Mouse (Mus musculus) forebrain, embryonic 11.5 days (tissue): ENCODE measurements at regions not wholly inside any gene's neighbourhood (a gene's known extent, or its start where the extent isn't known, plus 50 kb on each side); places are given as distances from the start of the nearest gene placed in this dataset.

ENCODE experiments used
- ATAC-seq: fragments of 200-750 bp; cut with Nextera tagmentation; replicated peaks from 2 replicates; pipeline ENCODE4 v1.8.0; 2017; ENCODE audit warnings: moderate TSS enrichment; ENCODE audit not compliant: low FRiP score
- DNase-seq: peaks from one replicate; pipeline ENCODE4 v3.0.0-alpha.2; 2017; ENCODE audit warnings: low spot score
- H3K27ac ChIP-seq: fragments of 300-500 bp; sonication (generic); 2 replicates; pipeline ENCODE4 v1.5.1; 2014; ENCODE audit warnings: low read depth, low read length
- H3K27me3 ChIP-seq: fragments of 300-500 bp; sonication (generic); 2 replicates; pipeline ENCODE4 v1.6.1; 2014; ENCODE audit warnings: mild to moderate bottlenecking, low read length, mixed read lengths; ENCODE audit not compliant: control insufficient read depth, insufficient read depth
- H3K36me3 ChIP-seq: fragments of 300-500 bp; sonication (generic); 2 replicates; pipeline ENCODE4 v1.6.1; 2014; ENCODE audit warnings: mild to moderate bottlenecking, low read length, moderate library complexity, mixed read lengths; ENCODE audit not compliant: control insufficient read depth, insufficient read depth
- H3K4me1 ChIP-seq: fragments of 300-500 bp; sonication (generic); replicated peaks from 2 replicates; pipeline ENCODE4 v1.6.1; 2014; ENCODE audit warnings: low read length, mixed read lengths; ENCODE audit not compliant: control insufficient read depth, insufficient read depth
- H3K4me2 ChIP-seq: fragments of 300-500 bp; sonication (generic); 2 replicates; pipeline ENCODE4 v1.6.1; 2014; ENCODE audit warnings: low read depth, mild to moderate bottlenecking, low read length, moderate library complexity, mixed read lengths; ENCODE audit not compliant: severe bottlenecking
- H3K4me3 ChIP-seq: fragments of 300-500 bp; sonication (generic); 2 replicates; pipeline ENCODE4 v1.5.1; 2014; ENCODE audit warnings: low read depth, low read length
- H3K9ac ChIP-seq: fragments of 300-500 bp; sonication (generic); 2 replicates; pipeline ENCODE4 v1.6.1; 2014; ENCODE audit warnings: low read length
- H3K9me3 ChIP-seq: fragments of 300-500 bp; sonication (generic); 2 replicates; pipeline ENCODE4 v1.6.1; 2016; ENCODE audit warnings: low read length, mixed read lengths; ENCODE audit not compliant: control insufficient read depth
- WGBS: fragments of 180-500 bp; shearing (Covaris S2); extraction: QIAGEN DNeasy Blood & Tissue Kit; methylation state at CpG from one replicate; pipeline ENCODE4 v1.1.7; 2014; 5-methylcytosine and 5-hydroxymethylcytosine counted together

DNA sequence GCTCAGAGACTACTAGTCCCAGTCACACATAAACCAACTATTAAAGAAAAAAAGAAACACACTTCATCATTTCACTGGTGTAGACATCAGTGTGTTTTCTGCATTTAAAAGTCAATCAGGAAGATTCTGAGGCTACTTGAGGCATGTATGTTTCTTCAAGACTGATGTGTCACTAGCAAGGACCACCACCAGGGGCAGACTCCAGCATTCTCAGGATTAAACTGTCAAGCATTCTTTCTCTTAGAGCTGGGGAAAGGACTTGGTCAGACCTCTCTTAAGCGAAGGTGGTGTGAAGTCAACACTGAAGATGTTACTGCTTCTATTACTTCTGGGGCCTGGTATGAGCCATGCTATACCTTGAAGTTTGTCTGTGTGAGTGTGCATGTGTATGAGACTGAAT lies 114.1 kb upstream of the Try4 start:
- Histone ChIP-seq H3K27me3 (no peaks in the 10 kb centered on the region), H3K36me3 (no peaks in the 10 kb centered on the region), H3K4me3 (no peak overlapping the region), H3K4me2 (no peak overlapping the region), H3K4me1 (no peaks in the 10 kb centered on the region), H3K9ac (no peak overlapping the region), H3K27ac (no peak overlapping the region), H3K9me3 (no peaks in the 10 kb centered on the region)
- no peak for DNase-seq
- WGBS, result 76% methylated on average over 1 of the region's 1 CpGs
- no peak for ATAC-seq

DNA sequence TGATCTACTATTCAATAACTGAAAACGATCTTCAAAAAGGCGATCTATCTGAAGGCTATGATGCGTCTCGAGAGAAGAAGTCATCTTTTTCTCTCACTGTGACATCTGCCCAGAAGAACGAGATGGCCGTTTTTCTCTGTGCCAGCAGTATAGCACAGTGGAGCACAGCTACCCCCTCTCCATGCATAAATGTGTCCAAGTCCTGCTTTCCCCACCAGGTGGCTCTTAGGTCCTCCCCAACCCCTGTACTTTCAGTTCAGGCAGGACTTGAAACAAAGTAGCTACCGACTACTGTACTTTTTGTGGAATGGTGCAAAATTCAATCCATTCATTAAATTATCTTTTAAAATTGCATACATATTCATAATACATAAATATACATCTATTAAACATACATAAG lies 123.2 kb upstream of the Try4 start:
- Histone ChIP-seq H3K4me2 (no peak overlapping the region), H3K4me3 (no peak overlapping the region), H3K4me1 (no peaks in the 10 kb centered on the region), H3K9ac (no peak overlapping the region), H3K27me3 (no peaks in the 10 kb centered on the region), H3K27ac (no peak overlapping the region), H3K36me3 (no peaks in the 10 kb centered on the region), H3K9me3 (no peaks in the 10 kb centered on the region)
- ATAC-seq, result no peak
- 87% methylated on average over 7 of the region's 7 CpGs for WGBS
- no peak for DNase-seq

DNA sequence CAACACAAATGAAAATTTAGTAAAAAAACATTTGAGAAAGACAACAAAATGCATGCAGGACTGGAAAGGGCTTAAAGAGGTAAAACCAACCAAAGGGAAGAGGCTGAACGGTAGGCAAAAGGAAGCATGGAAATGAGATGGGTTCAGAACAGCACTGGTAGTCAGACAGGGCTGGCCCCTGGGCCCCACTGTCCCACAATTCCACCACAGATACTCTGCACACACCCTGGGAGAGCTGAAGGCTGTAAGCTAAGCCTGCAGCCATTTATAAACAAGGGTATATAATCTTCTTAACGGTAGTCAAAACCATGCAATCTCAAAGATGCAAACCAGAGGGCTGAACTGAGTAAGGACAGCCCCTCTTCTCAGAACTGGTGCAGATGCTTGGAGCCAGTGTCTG lies 124.0 kb upstream of the Try4 start:
- no peak for DNase-seq
- Histone ChIP-seq H3K9ac (no peak overlapping the region), H3K4me3 (no peak overlapping the region), H3K4me1 (no peaks in the 10 kb centered on the region), H3K36me3 (no peaks in the 10 kb centered on the region), H3K27me3 (no peaks in the 10 kb centered on the region), H3K9me3 (no peaks in the 10 kb centered on the region), H3K27ac (no peak overlapping the region), H3K4me2 (no peak overlapping the region)
- ATAC-seq, result no peak
- 76% methylated on average over 2 of the region's 2 CpGs for WGBS

DNA sequence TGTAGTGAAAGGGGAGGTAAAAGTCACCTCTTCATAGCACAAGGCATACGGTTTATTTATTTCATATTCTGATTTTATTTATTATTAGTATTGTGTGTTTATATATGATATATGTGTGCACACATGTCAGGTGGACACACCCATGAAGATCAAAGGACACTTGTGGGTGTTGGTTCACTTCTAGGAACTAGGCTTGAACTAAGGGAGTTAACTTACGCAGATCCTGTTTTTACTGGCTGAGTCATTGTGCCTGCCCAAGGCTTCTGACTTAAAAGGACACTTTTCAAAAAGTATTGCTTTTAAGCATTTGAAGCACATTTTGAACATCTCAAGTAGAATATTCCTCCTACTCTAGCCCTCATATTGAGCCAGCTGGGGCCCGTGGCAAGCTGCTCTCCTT lies 124.9 kb upstream of the Try4 start:
- 82% methylated on average over 3 of the region's 3 CpGs for WGBS

DNA sequence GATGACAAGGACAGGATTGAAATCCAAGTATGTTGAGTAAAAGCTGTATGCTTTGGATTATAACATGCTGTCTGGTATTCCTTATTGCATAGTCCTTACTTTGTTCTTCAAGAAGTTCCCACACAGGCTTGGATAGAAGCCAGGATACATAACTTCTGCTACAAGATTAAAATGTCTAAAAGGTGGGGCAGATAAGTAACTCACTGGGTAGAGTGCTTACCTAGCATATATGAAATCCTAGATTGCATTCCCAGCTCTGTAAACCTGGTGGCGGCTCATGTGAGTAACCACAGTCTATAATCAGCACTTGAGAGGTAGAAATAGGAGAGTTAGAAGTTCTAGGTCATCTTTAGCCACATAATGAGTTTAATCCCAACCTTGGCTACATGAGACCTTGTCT lies 126.0 kb upstream of the Try4 start:
- Histone ChIP-seq H3K4me3 (no peak overlapping the region), H3K9ac (no peak overlapping the region), H3K27me3 (no peaks in the 10 kb centered on the region), H3K4me2 (no peak overlapping the region), H3K4me1 (no peaks in the 10 kb centered on the region), H3K27ac (no peak overlapping the region), H3K9me3 (no peaks in the 10 kb centered on the region), H3K36me3 (no peaks in the 10 kb centered on the region)
- no peak for ATAC-seq
- WGBS, result 94% methylated on average over 1 of the region's 1 CpGs
- DNase-seq, result no peak

More for the DNA sequence above, 124.9 kb upstream of the Try4 start:
- no peak overlapping the region for H3K4me3 ChIP-seq
- no peak overlapping the region for H3K4me2 ChIP-seq
- no peak overlapping the region for H3K9ac ChIP-seq
- no peaks in the 10 kb centered on the region for H3K9me3 ChIP-seq
- no peaks in the 10 kb centered on the region for H3K27me3 ChIP-seq
- no peak for DNase-seq
- no peaks in the 10 kb centered on the region for H3K36me3 ChIP-seq
- H3K4me1 ChIP-seq, result no peaks in the 10 kb centered on the region
- no peak for ATAC-seq
- H3K27ac ChIP-seq, result no peak overlapping the region

DNA sequence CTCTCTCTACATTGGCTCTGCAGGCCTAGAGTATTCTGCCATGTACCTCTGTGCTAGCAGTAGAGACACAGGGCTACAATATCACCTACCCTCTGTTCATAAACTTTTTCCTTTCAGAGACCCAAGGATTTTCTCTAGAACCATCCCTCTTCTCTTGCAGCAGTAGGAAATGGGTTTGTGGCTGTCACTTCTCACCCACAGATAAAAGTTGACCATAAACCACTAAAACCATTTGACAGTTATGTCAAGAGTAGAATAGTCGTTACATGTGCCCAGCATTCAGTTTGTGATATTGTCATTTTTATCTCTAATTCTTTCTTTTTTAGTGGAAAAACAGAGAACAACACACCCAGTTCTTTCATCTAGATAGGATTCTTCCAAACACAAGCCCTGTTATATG lies 128.2 kb upstream of the 2210010C04Rik start:
- no peak overlapping the region for H3K27ac ChIP-seq
- no peaks in the 10 kb centered on the region for H3K9me3 ChIP-seq
- H3K4me1 ChIP-seq, result no peaks in the 10 kb centered on the region
- 82% methylated on average over 1 of the region's 1 CpGs for WGBS
- H3K4me2 ChIP-seq, result no peak overlapping the region
- H3K27me3 ChIP-seq, result no peaks in the 10 kb centered on the region
- no peaks in the 10 kb centered on the region for H3K36me3 ChIP-seq
- H3K9ac ChIP-seq, result no peak overlapping the region
- DNase-seq, result no peak
- H3K4me3 ChIP-seq, result no peak overlapping the region
- no peak for ATAC-seq

DNA sequence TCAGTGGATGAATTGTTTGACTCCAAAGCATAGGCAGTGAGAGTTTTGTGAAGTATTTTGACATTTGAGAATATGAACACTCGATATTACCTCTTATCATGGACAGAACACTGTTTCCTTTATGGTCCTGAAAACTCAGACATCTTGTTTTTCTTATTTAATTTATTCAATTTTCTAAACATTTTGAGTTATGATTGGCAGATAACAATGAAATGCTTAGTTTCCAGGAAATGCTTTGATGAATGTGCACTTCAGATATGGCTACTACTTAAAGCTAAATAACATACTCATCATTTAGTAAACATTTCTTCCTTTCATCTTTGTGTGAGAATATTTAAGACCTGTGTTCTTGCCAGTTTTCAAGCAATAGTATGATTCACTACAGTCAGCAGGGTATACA lies 126.4 kb upstream of the 2210010C04Rik start:
- ATAC-seq (no peak), DNase-seq (no peak)
- Histone ChIP-seq H3K9ac (no peak overlapping the region), H3K36me3 (no peaks in the 10 kb centered on the region), H3K4me3 (no peak overlapping the region), H3K4me1 (no peaks in the 10 kb centered on the region), H3K27me3 (no peaks in the 10 kb centered on the region), H3K4me2 (no peak overlapping the region), H3K27ac (no peak overlapping the region), H3K9me3 (no peaks in the 10 kb centered on the region)
- 78% methylated on average over 1 of the region's 1 CpGs for WGBS

DNA sequence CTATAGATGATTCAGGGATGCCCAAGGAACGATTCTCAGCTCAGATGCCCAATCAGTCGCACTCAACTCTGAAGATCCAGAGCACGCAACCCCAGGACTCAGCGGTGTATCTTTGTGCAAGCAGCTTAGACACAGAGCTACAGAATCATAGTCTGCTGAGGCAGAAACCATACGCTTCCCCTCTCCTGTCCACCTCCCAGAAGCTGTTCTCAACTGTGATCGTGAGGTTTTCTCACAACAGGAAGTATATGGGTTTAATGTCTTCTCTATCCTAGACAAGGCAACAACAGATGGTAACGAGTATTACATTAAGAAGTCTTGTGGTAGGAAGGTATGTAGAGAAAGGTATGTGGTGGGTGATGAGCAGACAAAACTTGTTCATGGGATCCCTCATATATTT lies 116.8 kb upstream of the 2210010C04Rik start:
- H3K36me3 ChIP-seq, result no peaks in the 10 kb centered on the region
- H3K4me1 ChIP-seq, result no peaks in the 10 kb centered on the region
- H3K9me3 ChIP-seq, result no peaks in the 10 kb centered on the region
- 92% methylated on average over 7 of the region's 7 CpGs for WGBS
- H3K27me3 ChIP-seq, result no peaks in the 10 kb centered on the region
- no peak overlapping the region for H3K9ac ChIP-seq
- ATAC-seq (no peak), DNase-seq (no peak)
- H3K4me3 ChIP-seq, result no peak overlapping the region
- no peak overlapping the region for H3K27ac ChIP-seq
- no peak overlapping the region for H3K4me2 ChIP-seq

DNA sequence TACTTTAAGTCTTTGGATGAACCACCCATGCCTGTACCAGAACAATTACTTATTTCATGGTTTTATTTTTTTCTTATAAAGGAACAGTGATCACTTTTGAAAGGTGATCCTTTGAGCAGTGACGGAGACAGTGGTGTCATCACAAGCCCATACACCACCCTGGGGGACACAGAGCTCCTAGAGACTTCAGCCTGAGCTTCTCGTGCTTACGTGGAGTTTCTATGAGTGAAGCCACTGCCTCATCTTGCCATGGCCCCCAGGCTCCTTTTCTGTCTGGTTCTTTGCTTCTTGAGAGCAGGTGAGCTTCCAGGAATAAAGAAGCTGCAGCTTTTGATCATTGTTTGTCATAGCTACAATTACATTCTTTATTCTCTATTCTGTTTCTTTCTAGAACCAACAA lies 116.2 kb upstream of the 2210010C04Rik start:
- H3K4me3 ChIP-seq, result no peak overlapping the region
- H3K9me3 ChIP-seq, result no peaks in the 10 kb centered on the region
- 90% methylated on average over 3 of the region's 3 CpGs for WGBS
- no peak for ATAC-seq
- no peaks in the 10 kb centered on the region for H3K27me3 ChIP-seq
- no peaks in the 10 kb centered on the region for H3K36me3 ChIP-seq
- H3K4me2 ChIP-seq, result no peak overlapping the region
- H3K9ac ChIP-seq, result no peak overlapping the region
- H3K4me1 ChIP-seq, result no peaks in the 10 kb centered on the region
- no peak for DNase-seq
- H3K27ac ChIP-seq, result no peak overlapping the region
